Mouse (Mus musculus): Measurements from ENCODE around the gene Rrnad1. TPM values are rescaled to one million over a fixed set of nuclear protein-coding genes. Genes with fewer than 3 reads are reported as not detected.
"Not testable (repeated sequence)": the region's sequence is repeated elsewhere in the genome, so short reads cannot be mapped to it uniquely, and the experiment has no call there.

Gene Rrnad1
- polyA plus RNA-seq, 1 experiment from 2014 or later = 15.8 TPM

DNA sequence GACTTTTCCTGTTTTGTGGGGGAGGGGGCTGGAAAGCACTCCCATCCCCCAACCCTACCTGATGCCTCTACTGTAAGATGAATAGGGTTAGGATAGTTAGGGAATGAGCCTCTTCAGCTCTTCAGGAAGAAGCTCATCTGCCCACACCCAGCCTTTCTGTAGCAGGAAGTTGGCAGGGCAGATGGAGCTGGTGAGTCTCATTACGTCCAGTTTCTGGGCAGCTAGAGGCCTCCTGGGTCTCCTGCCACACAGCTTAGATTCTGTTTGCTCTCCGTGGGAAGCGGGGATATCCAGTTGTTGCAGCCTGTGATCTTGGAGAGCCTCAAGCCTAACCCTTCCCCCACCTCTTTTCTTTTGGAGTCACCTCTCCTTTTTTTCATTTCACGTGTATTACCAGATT lies 20.6 kb downstream of the Rrnad1 start:
- H3K27ac ChIP-seq = peak overlapping the region; percentile 81
- DNase-seq (ENCODE audit: low spot score) = no peak
- peaks cover 32% of the 10 kb centered on the region for H3K4me1 ChIP-seq (replicated peaks; ENCODE audit: control insufficient read depth, insufficient read depth, low read length)
- no peaks in the 10 kb centered on the region for H3K9me3 ChIP-seq (ENCODE audit: control insufficient read depth, low read length)
- H3K4me3 ChIP-seq (replicated peaks; ENCODE audit: low read length) = no peak overlapping the region; the same call in 1 of the 2 replicates
- 0 out of 2 replicates have a peak overlapping the region, but pooled peaks have one; percentile 51 for H3K9ac ChIP-seq
- H3K36me3 ChIP-seq (replicated peaks; ENCODE audit: control insufficient read depth, insufficient read depth) = peaks cover 19% of the 10 kb centered on the region
- WGBS = 10% methylated on average over 4 of the region's 4 CpGs
- peak overlapping the region; percentile 59 for H3K4me2 ChIP-seq (replicated peaks)
- no peaks in the 10 kb centered on the region for H3K27me3 ChIP-seq (ENCODE audit: control insufficient read depth, insufficient read depth, low read length)
- ATAC-seq (ENCODE audit: low FRiP score) = no peak

DNA sequence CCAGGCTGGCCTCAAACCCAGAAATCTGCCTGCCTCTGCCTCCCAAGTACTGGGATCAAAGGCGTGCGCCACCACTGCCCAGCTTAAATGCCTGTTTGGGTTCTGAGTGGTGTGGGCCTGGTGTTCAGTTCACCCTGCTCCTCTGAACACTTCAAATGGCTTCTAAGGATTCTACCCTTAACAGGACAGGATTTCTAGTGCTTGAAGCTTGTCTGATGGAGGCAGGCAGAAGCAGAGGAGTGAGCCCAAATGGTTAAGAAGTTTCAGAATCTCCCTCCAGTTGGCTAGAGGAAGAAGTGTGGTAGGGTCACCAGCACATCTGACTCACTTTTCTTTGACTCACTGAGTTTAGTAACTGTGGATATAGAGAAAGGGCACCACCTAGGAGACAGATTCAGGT lies 21.1 kb downstream of the Rrnad1 start:
- DNase-seq (ENCODE audit: low spot score) = no peak
- Histone ChIP-seq H3K36me3 (replicated peaks; ENCODE audit: control insufficient read depth, insufficient read depth) (peaks cover 14% of the 10 kb centered on the region), H3K4me1 (replicated peaks; ENCODE audit: control insufficient read depth, insufficient read depth, low read length) (peaks cover 32% of the 10 kb centered on the region), H3K27me3 (ENCODE audit: control insufficient read depth, insufficient read depth, low read length) (no peaks in the 10 kb centered on the region), H3K9me3 (ENCODE audit: control insufficient read depth, low read length) (no peaks in the 10 kb centered on the region), H3K27ac (0 out of 2 replicates have a peak overlapping the region, but pooled peaks have one; percentile 81), H3K4me3 (replicated peaks; ENCODE audit: low read length) (no peak overlapping the region), H3K9ac (no peak overlapping the region), H3K4me2 (replicated peaks) (peak overlapping the region; percentile 89; the same call in 1 of the 2 replicates)
- no peak for ATAC-seq (ENCODE audit: low FRiP score)
- WGBS = 91% methylated on average over 2 of the region's 2 CpGs

DNA sequence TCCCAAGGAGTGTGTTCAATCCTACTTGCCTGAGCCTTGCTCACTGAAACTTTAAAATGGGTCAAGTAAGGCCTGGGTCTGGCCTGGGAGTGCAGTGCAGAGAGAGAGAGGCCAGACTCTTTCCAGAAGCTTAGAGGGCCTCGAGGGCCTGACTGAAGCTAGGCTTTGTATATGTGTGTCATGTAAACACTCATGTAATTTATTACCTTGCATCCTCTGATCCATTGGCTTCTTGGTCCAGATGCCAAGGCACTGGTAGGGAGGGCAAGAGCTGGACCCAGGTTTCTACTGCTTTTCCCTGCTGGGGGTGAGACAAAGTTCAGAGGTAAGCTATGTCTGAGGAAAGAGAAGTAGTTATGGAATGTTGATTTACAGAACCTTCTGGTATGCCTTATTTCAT lies 22.6 kb downstream of the Rrnad1 start:
- peak overlapping the region; percentile 89 for H3K4me2 ChIP-seq (replicated peaks)
- H3K27ac ChIP-seq = peak overlapping the region; percentile 88; the same call in 1 of the 2 replicates
- 10% methylated on average over 1 of the region's 1 CpGs for WGBS
- H3K9ac ChIP-seq = peak overlapping the region; percentile 79
- no peaks in the 10 kb centered on the region for H3K27me3 ChIP-seq (ENCODE audit: control insufficient read depth, insufficient read depth, low read length)
- peak overlapping the region; percentile 75 for H3K4me3 ChIP-seq (replicated peaks; ENCODE audit: low read length)
- peaks cover under 1% of the 10 kb centered on the region; the same call in 1 of the 2 replicates for H3K36me3 ChIP-seq (replicated peaks; ENCODE audit: control insufficient read depth, insufficient read depth)
- DNase-seq (ENCODE audit: low spot score) = no peak
- no peak for ATAC-seq (ENCODE audit: low FRiP score)
- no peaks in the 10 kb centered on the region for H3K9me3 ChIP-seq (ENCODE audit: control insufficient read depth, low read length)
- H3K4me1 ChIP-seq (replicated peaks; ENCODE audit: control insufficient read depth, insufficient read depth, low read length) = peaks cover 32% of the 10 kb centered on the region

DNA sequence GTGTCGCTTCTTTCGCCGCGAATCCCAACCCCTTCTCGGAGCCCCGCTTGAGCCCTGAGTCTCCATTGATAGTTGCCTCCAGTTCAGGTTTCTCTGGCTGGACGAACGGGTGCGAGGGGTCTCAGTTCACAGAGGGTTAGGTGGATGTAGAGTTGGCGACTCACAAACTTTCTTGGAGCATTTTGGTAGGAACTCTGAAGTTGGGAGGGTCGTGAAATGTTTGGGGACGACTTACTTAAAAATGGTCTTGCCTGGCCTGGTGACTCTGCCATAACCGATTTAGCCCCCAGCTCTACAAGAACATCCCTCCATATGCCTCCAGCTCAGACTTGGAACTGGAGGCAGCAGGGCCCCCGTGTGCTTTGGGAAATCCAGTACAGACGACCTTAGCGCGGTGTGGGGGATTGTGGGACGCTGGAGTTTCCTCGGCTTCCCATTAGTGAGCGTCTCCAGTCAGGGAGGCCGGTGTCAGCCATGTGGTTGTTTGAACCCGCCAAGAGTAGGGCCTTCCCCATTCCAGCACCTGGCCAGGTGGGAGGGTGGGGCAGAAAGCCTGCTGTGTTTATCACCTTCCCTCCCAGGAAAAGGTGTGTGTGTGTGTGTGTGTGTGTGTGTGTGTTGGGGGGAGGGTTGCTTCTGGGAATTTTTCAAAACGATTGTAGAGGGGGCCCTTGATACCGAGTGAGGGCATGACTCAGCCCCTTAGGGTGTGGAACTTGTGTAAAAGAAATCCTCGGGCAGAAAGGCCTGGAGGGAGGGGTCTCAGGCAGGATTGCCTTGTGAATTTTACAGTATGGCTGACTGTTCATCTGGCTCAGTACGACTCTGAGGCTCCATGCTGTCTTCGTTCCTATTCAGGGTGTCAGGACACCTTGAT lies 23.3 kb downstream of the Rrnad1 start:
- Histone ChIP-seq H3K9ac (peak overlapping the region; percentile 79), H3K4me3 (replicated peaks; ENCODE audit: low read length) (peak overlapping the region; percentile 75), H3K36me3 (replicated peaks; ENCODE audit: control insufficient read depth, insufficient read depth) (no peaks in the 10 kb centered on the region), H3K9me3 (ENCODE audit: control insufficient read depth, low read length) (no peaks in the 10 kb centered on the region), H3K27ac (peak overlapping the region; percentile 88), H3K27me3 (ENCODE audit: control insufficient read depth, insufficient read depth, low read length) (no peaks in the 10 kb centered on the region), H3K4me1 (replicated peaks; ENCODE audit: control insufficient read depth, insufficient read depth, low read length) (peaks cover 32% of the 10 kb centered on the region), H3K4me2 (replicated peaks) (peak overlapping the region; percentile 89)
- WGBS = under 1% methylated on average over 27 of the region's 27 CpGs
- ATAC-seq (ENCODE audit: low FRiP score) = no peak
- DNase-seq (ENCODE audit: low spot score) = no peak

DNA sequence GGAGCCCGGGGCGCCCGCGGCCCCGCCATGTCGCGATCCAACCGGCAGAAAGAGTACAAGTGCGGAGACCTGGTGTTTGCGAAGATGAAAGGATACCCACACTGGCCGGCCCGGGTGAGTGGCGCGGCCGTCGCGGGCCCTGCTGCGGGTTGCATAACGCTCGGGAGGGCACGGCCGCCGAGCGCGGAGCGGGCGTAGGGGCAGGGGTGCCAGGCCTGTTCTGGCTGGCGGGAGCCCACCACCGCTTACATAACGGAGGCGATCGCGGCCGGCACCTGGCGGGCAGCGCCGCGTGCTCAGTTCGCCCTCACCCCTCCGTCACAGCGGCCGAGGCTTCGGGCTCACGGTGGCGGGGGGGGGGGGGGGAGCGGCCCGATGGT lies 23.9 kb downstream of the Rrnad1 start:
- peak overlapping the region; percentile 88 for H3K27ac ChIP-seq
- peak overlapping the region; percentile 89 for H3K4me2 ChIP-seq (replicated peaks)
- H3K36me3 ChIP-seq (replicated peaks; ENCODE audit: control insufficient read depth, insufficient read depth) = no peaks in the 10 kb centered on the region
- ATAC-seq (ENCODE audit: low FRiP score) (peak; percentile 22), DNase-seq (ENCODE audit: low spot score) (no peak)
- peaks cover 32% of the 10 kb centered on the region for H3K4me1 ChIP-seq (replicated peaks; ENCODE audit: control insufficient read depth, insufficient read depth, low read length)
- no peaks in the 10 kb centered on the region for H3K9me3 ChIP-seq (ENCODE audit: control insufficient read depth, low read length)
- peak overlapping the region; percentile 79 for H3K9ac ChIP-seq
- no peaks in the 10 kb centered on the region for H3K27me3 ChIP-seq (ENCODE audit: control insufficient read depth, insufficient read depth, low read length)
- 1% methylated on average over 37 of the region's 47 CpGs for WGBS
- H3K4me3 ChIP-seq (replicated peaks; ENCODE audit: low read length) = peak overlapping the region; percentile 75

DNA sequence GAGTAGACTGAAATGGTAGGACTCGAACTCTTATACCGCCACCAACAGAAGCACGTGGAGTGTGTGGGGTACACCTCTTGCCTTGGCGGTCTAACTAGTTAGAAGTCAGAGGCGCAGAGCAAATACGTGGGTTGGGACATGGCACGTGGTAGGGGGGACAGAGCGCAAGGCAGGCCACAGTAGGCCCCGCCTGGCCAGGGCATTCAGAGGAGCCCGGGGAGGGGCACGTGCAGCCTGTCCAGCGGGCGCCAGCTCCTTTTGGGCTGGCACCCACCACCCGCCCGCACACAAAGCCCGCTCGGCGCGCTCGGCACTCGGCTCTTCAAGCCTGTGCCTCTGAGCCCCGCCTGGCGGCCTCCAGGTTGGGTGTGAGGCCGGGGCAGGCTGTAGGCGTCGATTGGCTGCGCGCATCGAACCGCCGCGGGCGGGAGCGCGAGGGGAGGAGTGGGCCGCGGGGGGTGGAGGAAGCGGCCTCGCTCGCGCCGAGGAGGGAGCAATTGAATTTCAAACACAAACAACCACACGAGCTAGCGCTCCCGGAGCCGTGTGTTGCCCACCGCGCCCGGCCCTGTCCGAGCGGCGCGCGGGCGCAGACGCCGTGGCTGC lies 24.5 kb downstream of the Rrnad1 start, which contains the start of gene Hdgf:
TSS of gene Hdgf (plus strand) at position 442 of the 606 bp plus-strand sequence.
- under 1% methylated on average over 56 of the region's 57 CpGs for WGBS
- ATAC-seq (ENCODE audit: low FRiP score) (peak; percentile 94), DNase-seq (ENCODE audit: low spot score) (peak; percentile 93)
- Histone ChIP-seq H3K9ac (peak within 1 kb of the TSS; percentile 79), H3K36me3 (replicated peaks; ENCODE audit: control insufficient read depth, insufficient read depth) (no peaks in the 10 kb centered on the region), H3K9me3 (ENCODE audit: control insufficient read depth, low read length) (no peaks in the 10 kb centered on the region), H3K4me3 (replicated peaks; ENCODE audit: low read length) (peak within 1 kb of the TSS; percentile 75), H3K4me1 (replicated peaks; ENCODE audit: control insufficient read depth, insufficient read depth, low read length) (peaks cover 30% of the 10 kb centered on the region), H3K27ac (peak within 1 kb of the TSS; percentile 88), H3K4me2 (replicated peaks) (peak within 1 kb of the TSS; percentile 89), H3K27me3 (ENCODE audit: control insufficient read depth, insufficient read depth, low read length) (no peaks in the 10 kb centered on the region)

DNA sequence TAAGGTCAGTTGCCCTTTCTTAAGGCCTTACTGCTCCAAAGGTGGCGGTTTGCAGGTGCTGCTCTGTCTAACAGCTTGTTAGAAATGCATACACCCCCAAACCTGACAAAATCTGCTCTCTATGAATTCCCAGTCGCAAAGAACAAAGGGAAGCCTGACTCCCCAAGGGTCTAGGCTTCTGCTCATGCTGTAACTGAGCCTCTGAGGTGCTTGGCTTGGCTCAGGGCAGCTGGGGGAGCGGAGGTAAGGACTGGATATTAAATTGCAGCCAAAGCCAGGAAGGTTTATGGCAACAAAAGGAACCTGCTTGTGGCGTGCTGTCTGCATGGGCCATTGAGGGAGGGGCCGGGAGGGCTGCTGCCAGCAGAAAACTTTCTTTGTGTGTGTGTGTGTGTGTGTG lies 26.7 kb downstream of the Rrnad1 start:
- DNase-seq (ENCODE audit: low spot score) (no peak), ATAC-seq (ENCODE audit: low FRiP score) (no peak)
- Histone ChIP-seq H3K4me3 (replicated peaks; ENCODE audit: low read length) (no peak overlapping the region), H3K4me1 (replicated peaks; ENCODE audit: control insufficient read depth, insufficient read depth, low read length) (peaks cover 15% of the 10 kb centered on the region), H3K9me3 (ENCODE audit: control insufficient read depth, low read length) (no peaks in the 10 kb centered on the region), H3K4me2 (replicated peaks) (no peak overlapping the region), H3K27ac (no peak overlapping the region), H3K27me3 (ENCODE audit: control insufficient read depth, insufficient read depth, low read length) (no peaks in the 10 kb centered on the region), H3K9ac (no peak overlapping the region), H3K36me3 (replicated peaks; ENCODE audit: control insufficient read depth, insufficient read depth) (no peaks in the 10 kb centered on the region)
- WGBS = 61% methylated on average over 5 of the region's 5 CpGs

DNA sequence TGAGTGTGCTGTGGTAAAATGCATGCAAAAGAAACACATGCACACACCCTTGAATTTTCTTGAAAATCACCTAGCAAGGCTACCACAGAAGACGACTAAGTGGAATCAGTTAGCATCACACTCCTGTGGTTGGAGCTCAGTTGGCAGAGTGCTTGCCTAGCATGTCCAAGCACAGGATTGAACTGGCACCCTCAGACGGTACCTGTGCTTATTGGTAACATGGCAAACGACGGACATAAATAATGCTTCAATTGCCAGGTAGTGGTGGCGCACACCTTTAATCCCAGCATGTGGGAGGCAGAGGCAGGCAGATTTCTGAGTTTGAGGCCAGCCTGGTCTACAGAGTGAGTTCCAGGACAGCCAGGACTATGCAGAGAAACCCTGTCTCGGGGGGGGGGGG lies 28.6 kb downstream of the Rrnad1 start:
- 80% methylated on average over 6 of the region's 6 CpGs for WGBS
- not testable (repeated sequence) for H3K27me3 ChIP-seq (ENCODE audit: control insufficient read depth, insufficient read depth, low read length)

DNA sequence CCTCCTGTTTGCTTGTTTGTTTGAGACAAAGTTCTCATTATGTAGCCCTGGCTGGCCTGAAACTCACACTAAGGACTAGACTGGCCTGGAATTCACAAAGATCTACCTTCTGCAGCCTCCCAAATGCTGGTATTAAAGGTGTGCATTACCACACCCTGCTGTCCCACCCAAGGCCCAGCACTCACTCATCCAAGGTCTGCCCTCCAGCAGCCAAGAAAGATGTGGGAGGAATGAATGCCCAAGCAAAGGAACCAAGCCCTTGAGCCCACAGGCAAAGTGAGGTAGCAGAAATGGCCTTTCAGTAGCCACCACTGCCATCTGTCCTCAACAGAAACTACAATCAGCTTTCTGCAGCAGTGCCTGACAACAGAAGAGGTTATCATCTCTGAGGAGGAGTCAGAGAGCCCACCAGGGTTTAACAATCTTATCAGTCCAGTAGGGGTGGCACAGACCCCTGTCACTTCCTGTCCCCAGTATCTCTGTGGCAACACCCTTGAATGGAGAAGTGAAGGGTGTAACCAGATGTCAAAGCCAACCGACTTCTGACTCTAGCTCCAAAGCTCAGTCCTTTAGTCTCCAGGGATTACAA lies 29.4 kb downstream of the Rrnad1 start:
- DNase-seq (ENCODE audit: low spot score) (no peak), ATAC-seq (ENCODE audit: low FRiP score) (no peak)
- Histone ChIP-seq H3K27me3 (ENCODE audit: control insufficient read depth, insufficient read depth, low read length) (no peaks in the 10 kb centered on the region), H3K9me3 (ENCODE audit: control insufficient read depth, low read length) (no peaks in the 10 kb centered on the region), H3K4me3 (replicated peaks; ENCODE audit: low read length) (no peak overlapping the region), H3K4me2 (replicated peaks) (no peak overlapping the region), H3K4me1 (replicated peaks; ENCODE audit: control insufficient read depth, insufficient read depth, low read length) (no peaks in the 10 kb centered on the region), H3K9ac (no peak overlapping the region), H3K36me3 (replicated peaks; ENCODE audit: control insufficient read depth, insufficient read depth) (no peaks in the 10 kb centered on the region), H3K27ac (no peak overlapping the region)
- 74% methylated on average over 1 of the region's 1 CpGs for WGBS

More for the DNA sequence above, 28.6 kb downstream of the Rrnad1 start:
- not testable (repeated sequence) for ATAC-seq (ENCODE audit: low FRiP score); H3K4me2 ChIP-seq (replicated peaks); DNase-seq (ENCODE audit: low spot score); H3K36me3 ChIP-seq (replicated peaks; ENCODE audit: control insufficient read depth, insufficient read depth); H3K4me3 ChIP-seq (replicated peaks; ENCODE audit: low read length); H3K4me1 ChIP-seq (replicated peaks; ENCODE audit: control insufficient read depth, insufficient read depth, low read length); H3K27ac ChIP-seq; H3K9me3 ChIP-seq (ENCODE audit: control insufficient read depth, low read length); H3K9ac ChIP-seq

All from hindbrain, embryonic 14.5 days (tissue).